ENCODE assay signal across 9 mouse cellular contexts in the genomic region with DNA sequence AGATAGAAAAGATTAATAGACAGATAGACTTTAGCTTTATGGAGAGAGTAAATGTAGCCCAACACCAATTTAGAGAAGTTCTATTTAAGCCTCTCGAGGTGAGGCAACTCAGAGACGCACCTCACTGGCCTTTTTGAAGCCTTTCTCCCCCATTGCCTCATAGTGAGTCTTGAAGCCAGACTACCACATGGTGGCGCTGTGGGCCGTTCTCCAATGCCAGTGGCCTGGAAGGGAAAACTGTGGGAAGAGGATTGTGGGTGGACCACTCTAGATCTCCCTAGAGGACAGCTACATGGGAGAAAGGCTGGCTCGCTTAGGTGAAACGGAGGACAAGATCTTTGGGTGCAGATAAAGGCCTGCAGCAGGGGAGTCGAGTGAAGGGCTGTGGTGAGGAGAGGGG.
A peak's percentile ranks its signal among the peaks of the same experiment; 100 is the strongest.
DNase-seq lines count a peak whose midpoint lies in the region; ATAC-seq lines count a peak whose summit lies in the region.
"Had no signal": no experiment of that assay in that cellular context is flagged by ENCODE, and none has a peak within 500 bp of the region (broad histone marks: within the 10 kb centered on the region; RNA-seq: fewer than 3 reads in every experiment).

No protein-coding gene starts in this region.

- H3K9ac ChIP-seq in heart, embryonic 11.5 days (ENCODE audit: low read depth, low read length): no peak overlapping the region
- H3K9ac ChIP-seq: liver, embryonic 15.5 days had no signal

- H3K36me3 ChIP-seq in heart, embryonic 11.5 days (ENCODE audit: control insufficient read depth, insufficient read depth, low read length): no peaks in the 10 kb centered on the region
- H3K36me3 ChIP-seq: liver, embryonic 15.5 days had no signal

- no peaks in the 10 kb centered on the region for H3K27me3 ChIP-seq in heart, embryonic 11.5 days (ENCODE audit: control insufficient read depth, insufficient read depth, low read length)
- H3K27me3 ChIP-seq: liver, embryonic 15.5 days had no signal

- no peaks in the 10 kb centered on the region for H3K9me3 ChIP-seq in heart, embryonic 11.5 days (replicated peaks; ENCODE audit: control insufficient read depth, low read length)
- H3K9me3 ChIP-seq: liver, embryonic 15.5 days had no signal

- no peaks in the 10 kb centered on the region for H3K4me1 ChIP-seq in heart, embryonic 11.5 days (ENCODE audit: control insufficient read depth, insufficient read depth, low read length)

- no peak overlapping the region for H3K4me3 ChIP-seq in heart, embryonic 11.5 days (ENCODE audit: low read depth, low read length)
- H3K4me3 ChIP-seq: liver, embryonic 15.5 days had no signal

- no peak overlapping the region for H3K4me2 ChIP-seq in heart, embryonic 11.5 days
- H3K4me2 ChIP-seq: liver, embryonic 15.5 days had no signal

- 27% methylated on average over 7 of the region's 7 CpGs for WGBS in heart, embryonic 11.5 days (ENCODE audit: insufficient replicate concordance)

- DNase-seq in heart, adult 18-20 months: peak; percentile 19 to 57
- DNase-seq in ES-CJ7 (ENCODE audit: low read depth, low spot score): peak; percentile 68
- DNase-seq in cerebellum, adult 18-20 months: peak; percentile 46 to 64
- peak; percentile 38 to 90 for DNase-seq in frontal cortex, adult 2 months (ENCODE audit: extremely low spot score in 1 of 2, low spot score in 1 of 2)
- peak; percentile 83 to 97 for DNase-seq in layer of hippocampus, postnatal 25 days (ENCODE audit: extremely low spot score in 1 of 2, low spot score in 1 of 2)
- DNase-seq in mesoderm, embryonic 11.5 days (ENCODE audit: low read depth, low spot score): peak; percentile 84
- DNase-seq in testis, postnatal 14 days (ENCODE audit: low spot score): peak; percentile 33

- ATAC-seq in heart, embryonic 11.5 days (replicated peaks; ENCODE audit: insufficient number of reproducible peaks, low FRiP score, low TSS enrichment): no peak

- H3K27ac ChIP-seq in heart, embryonic 11.5 days (ENCODE audit: low read depth, low read length): no peak overlapping the region
- H3K27ac ChIP-seq: liver, embryonic 15.5 days had no signal

Comparison
In these comparisons a context has a peak if more than half of its experiments do, and no peak if none do; other contexts are left out.
1. DNase-seq: peak in every context shown above with its lines; median percentile 90 in layer of hippocampus, postnatal 25 days; 84 in mesoderm, embryonic 11.5 days; 68 in ES-CJ7; 64 in frontal cortex, adult 2 months; 55 in cerebellum, adult 18-20 months; 38 in heart, adult 18-20 months; 33 in testis, postnatal 14 days.